Mouse (Mus musculus) ES-Bruce4 (cell line): ENCODE data around the gene Coq8b. TPM values are rescaled to one million over a fixed set of nuclear protein-coding genes. Genes with fewer than 3 reads are reported as not detected.

ENCODE experiments used
- H3K27ac ChIP-seq: 2 replicates; pipeline ENCODE4 v1.5.1; 2012; ENCODE audit warnings: low read length, inconsistent platforms; ENCODE audit not compliant: insufficient read depth
- H3K27me3 ChIP-seq: 2 replicates; pipeline ENCODE4 v1.6.1; 2012; ENCODE audit warnings: mild to moderate bottlenecking, low read length, inconsistent platforms; ENCODE audit not compliant: control insufficient read depth, poor library complexity, insufficient read depth, severe bottlenecking
- H3K36me3 ChIP-seq: 2 replicates; pipeline ENCODE4 v1.6.1; 2012; ENCODE audit warnings: inconsistent platforms, mild to moderate bottlenecking, low read length, moderate library complexity; ENCODE audit not compliant: control insufficient read depth, poor library complexity, insufficient read depth, severe bottlenecking
- H3K4me1 ChIP-seq: one replicate; pipeline ENCODE4 v1.8.1; 2011; ENCODE audit warnings: low read length; ENCODE audit not compliant: control insufficient read depth, insufficient read depth
- H3K4me3 ChIP-seq: 2 replicates; pipeline ENCODE4 v1.5.1; 2011; ENCODE audit warnings: low read depth, mild to moderate bottlenecking, low read length
- H3K9ac ChIP-seq: 2 replicates; pipeline ENCODE4 v1.6.1; 2012; ENCODE audit warnings: low read depth, mild to moderate bottlenecking, inconsistent platforms; ENCODE audit not compliant: poor library complexity, severe bottlenecking
- H3K9me3 ChIP-seq: replicated peaks from 2 replicates; pipeline ENCODE4 v1.6.1; 2012; ENCODE audit warnings: mild to moderate bottlenecking, low read length, inconsistent platforms; ENCODE audit not compliant: control insufficient read depth, poor library complexity, insufficient read depth, severe bottlenecking
- CTCF ChIP-seq: IDR thresholded peaks from one replicate; pipeline ENCODE4 v1.8.1; 2011; ENCODE audit warnings: low read depth, low read length
- EP300 ChIP-seq: IDR thresholded peaks from 2 replicates; pipeline ENCODE4 v1.6.1; 2011; ENCODE audit warnings: low read depth, low read length; ENCODE audit not compliant: insufficient read depth
- POLR2A ChIP-seq: IDR thresholded peaks from one replicate; pipeline ENCODE4 v1.8.1; 2011; ENCODE audit warnings: low read length; ENCODE audit not compliant: insufficient read depth
- polyA plus RNA-seq: library from polyadenylated mRNA; stranded (reverse); fragments of >200 nt; gene quantifications from 2 replicates; pipeline ENCODE4 v1.2.4, GENCODE M21; 2011; ENCODE audit warnings: low read depth; ENCODE audit not compliant: missing spikeins, insufficient read depth, insufficient read length

The Coq8b gene
- polyA plus RNA-seq, 1 experiment, result 10.9 TPM

DNA sequence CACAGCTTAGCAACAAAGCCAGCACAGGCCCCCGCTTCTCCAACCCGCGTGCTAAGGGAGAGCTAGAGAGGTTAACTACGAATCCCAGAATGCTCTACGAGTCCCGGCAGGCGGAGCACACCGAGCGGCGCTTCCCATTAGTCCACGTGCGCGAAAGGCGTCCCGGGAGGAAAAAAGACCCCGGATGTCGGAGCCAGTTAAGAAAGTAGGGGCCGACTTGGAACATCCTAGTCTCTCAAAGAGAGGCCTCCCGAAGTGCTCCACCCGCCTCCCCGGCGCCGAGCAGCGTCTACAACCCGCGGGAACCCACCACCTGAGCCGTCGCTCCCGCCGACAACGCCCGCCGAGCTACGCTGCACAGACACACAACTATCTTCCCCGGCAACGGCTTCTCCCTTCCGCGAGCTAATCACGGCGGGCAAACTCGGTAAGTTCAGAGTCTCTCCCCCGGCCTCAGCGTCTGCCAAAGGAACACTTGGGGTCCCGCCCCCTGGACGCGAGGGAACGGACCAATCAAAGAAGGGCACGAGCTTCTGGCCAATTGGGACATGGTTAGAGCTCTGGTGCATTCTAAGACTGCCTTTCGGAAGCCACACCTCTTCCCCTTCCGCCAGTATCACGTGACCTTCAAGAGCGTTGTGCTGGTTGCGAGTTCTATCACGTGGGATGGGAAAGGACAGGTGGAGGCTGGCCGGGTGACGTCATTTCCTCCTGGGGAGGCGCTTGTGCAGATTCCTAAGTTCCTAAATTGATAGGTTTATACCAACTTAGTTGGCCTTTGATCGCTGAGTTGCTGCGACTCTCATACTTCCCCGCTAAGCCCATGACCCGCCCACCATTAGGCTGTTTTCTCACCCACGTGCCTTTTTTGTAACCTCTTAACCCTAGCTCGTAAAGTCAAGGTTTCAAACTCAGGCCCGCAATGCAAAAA, 36.9 kb upstream of the Coq8b start, which contains the start of the genes BC024978 and Snrpa:
TSS of gene BC024978 (plus strand) at position 101 of the 931 bp plus-strand sequence.
TSS of gene Snrpa (minus strand) at position 591 of the 931 bp plus-strand sequence.
- TF ChIP-seq EP300, result 0 out of 2 replicates have a peak, but pooled peaks have one; percentile 48
- TF ChIP-seq CTCF, result no peak
- TF ChIP-seq POLR2A, result peak; percentile 64
- H3K36me3 ChIP-seq, result peaks cover 37% of the 10 kb centered on the region
- no peaks in the 10 kb centered on the region for H3K27me3 ChIP-seq
- no peaks in the 10 kb centered on the region for H3K9me3 ChIP-seq
- H3K4me3 ChIP-seq, result peak within 1 kb of the TSS; percentile 88
- peaks cover 4% of the 10 kb centered on the region for H3K4me1 ChIP-seq
- H3K9ac ChIP-seq, result peak within 1 kb of the TSS; percentile 84
- H3K27ac ChIP-seq, result peak within 1 kb of the TSS; percentile 86

DNA sequence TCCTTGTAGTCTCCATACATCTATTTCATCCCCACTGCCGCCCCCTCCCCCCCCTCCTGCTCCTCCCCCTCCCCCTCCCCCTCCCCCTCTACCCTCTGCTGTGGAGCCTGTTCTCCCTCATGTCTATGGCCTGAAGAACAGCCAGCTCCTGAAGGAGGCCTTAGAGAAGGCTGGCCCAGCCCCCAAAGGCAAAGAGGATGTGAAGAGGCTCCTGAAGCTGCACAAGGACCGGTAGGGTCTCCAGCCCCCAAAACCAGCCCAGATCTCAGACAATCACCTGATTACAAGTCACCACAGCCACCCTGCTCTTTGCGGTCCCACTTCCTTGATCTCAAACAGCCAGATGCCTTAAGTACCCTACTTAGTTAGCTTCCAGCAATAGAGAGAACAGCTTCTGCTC, 35.7 kb upstream of the Coq8b start:
- Histone ChIP-seq H3K4me3 (peak overlapping the region; percentile 53), H3K27me3 (no peaks in the 10 kb centered on the region), H3K27ac (peak overlapping the region; percentile 48), H3K9ac (peak overlapping the region; percentile 66), H3K36me3 (peaks cover 25% of the 10 kb centered on the region), H3K9me3 (no peaks in the 10 kb centered on the region), H3K4me1 (peaks cover 4% of the 10 kb centered on the region)
- TF ChIP-seq CTCF (no peak), EP300 (no peak), POLR2A (no peak)

DNA sequence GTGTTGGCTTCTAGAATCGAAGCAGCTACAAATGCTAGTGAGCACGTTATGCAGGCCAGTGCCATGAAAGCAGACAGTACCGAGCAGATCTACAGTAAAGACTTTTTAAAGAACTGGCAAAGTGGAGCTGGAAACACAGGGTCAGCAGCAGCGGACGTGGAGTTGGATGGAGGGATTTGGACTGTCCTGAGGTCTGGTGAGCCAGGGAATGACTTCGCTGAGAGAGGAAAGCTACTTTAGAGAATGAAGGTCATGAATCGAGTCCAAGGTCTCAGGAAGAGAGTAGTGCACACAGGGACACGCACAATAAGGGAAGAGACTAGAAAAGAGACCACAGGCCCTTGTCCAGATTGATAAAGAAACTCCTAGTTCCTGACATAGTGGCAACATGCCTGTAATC, 35.2 kb upstream of the Coq8b start:
- Histone ChIP-seq H3K27ac (peak overlapping the region; percentile 48), H3K36me3 (peaks cover 20% of the 10 kb centered on the region)

DNA sequence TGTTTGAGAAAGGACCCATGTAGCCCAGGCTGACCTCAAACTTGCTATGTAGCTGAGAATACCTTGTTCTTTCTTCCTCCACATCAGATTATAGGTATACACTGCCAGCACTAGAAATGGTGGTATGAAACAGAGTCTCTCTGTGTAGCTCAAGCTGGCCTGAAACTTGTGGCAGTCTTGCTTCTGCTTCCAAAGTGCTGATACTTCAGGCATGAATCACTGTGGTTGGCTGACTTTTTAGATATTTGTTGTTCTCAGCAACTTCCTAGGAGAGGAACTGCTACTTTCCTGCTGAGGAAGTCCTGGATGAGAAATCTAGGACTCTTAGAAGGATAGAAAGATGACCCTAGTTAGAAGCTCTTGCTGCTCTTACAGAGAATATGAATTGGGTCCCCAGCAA, 34.5 kb upstream of the Coq8b start:
- H3K9me3 ChIP-seq, result no peaks in the 10 kb centered on the region
- 0 out of 2 replicates have a peak overlapping the region, but pooled peaks have one; percentile 15 for H3K27ac ChIP-seq
- H3K4me3 ChIP-seq, result no peak overlapping the region
- peaks cover 13% of the 10 kb centered on the region for H3K36me3 ChIP-seq
- H3K4me1 ChIP-seq, result peaks cover 4% of the 10 kb centered on the region
- H3K9ac ChIP-seq, result no peak overlapping the region
- no peak for TF ChIP-seq POLR2A
- no peak for TF ChIP-seq CTCF
- TF ChIP-seq EP300, result no peak
- no peaks in the 10 kb centered on the region for H3K27me3 ChIP-seq

More for the DNA sequence above, 35.2 kb upstream of the Coq8b start:
- Histone ChIP-seq H3K27me3 (no peaks in the 10 kb centered on the region), H3K4me1 (peaks cover 4% of the 10 kb centered on the region), H3K9ac (peak overlapping the region; percentile 66), H3K4me3 (peak overlapping the region; percentile 53), H3K9me3 (no peaks in the 10 kb centered on the region)
- TF ChIP-seq POLR2A, result no peak

DNA sequence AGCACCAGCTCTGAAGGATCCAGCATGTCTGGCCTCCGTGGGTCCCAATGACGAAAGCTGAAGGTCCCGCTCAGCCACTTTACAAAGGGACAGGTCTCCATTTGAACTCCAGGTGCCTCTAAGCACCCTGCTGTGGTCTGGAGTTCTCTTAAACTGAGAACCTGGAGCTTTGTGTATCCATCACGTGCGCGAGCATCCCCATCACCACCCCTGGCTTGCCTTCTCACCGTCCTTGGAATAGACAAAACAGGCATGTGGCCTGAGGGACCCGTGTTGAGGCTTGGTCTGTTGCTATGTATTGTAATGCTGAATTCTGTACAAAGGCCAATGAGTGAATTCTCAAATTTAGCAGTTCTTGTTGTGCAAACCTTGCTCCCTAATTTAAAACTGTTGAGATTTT, 34.0 kb upstream of the Coq8b start:
- Histone ChIP-seq H3K36me3 (peaks cover 9% of the 10 kb centered on the region), H3K27ac (0 out of 2 replicates have a peak overlapping the region, but pooled peaks have one; percentile 15)
- TF ChIP-seq POLR2A, result no peak
- TF ChIP-seq CTCF, result no peak
- TF ChIP-seq EP300, result peak; percentile 88

More for the DNA sequence above, 34.0 kb upstream of the Coq8b start:
- H3K4me3 ChIP-seq, result no peak overlapping the region
- peaks cover under 1% of the 10 kb centered on the region for H3K4me1 ChIP-seq
- H3K9me3 ChIP-seq, result no peaks in the 10 kb centered on the region
- no peak overlapping the region for H3K9ac ChIP-seq
- no peaks in the 10 kb centered on the region for H3K27me3 ChIP-seq
